Mouse (Mus musculus): ENCODE data around the gene Elp4. TPM values are rescaled to one million over a fixed set of nuclear protein-coding genes. Genes with fewer than 3 reads are reported as not detected.

Elp4 gene
- 9.0 and 34.8 TPM in 2 replicates for total RNA-seq (2015; ENCODE audit: low replicate concordance)
- total RNA-seq (2017; ENCODE audit: low replicate concordance): 6.5 and 9.2 TPM in 2 replicates

GRCm38 (mm10) chr2:105903896-105904756, at the start of gene Elp4, which contains the start of gene Immp1l:
TSS of gene Elp4 (minus strand) at chr2:105904564.
TSS of gene Immp1l (plus strand) at chr2:105904638.
- peak; percentile 97 for ATAC-seq (replicated peaks; ENCODE audit: low FRiP score, poor library complexity, severe bottlenecking)

DNA sequence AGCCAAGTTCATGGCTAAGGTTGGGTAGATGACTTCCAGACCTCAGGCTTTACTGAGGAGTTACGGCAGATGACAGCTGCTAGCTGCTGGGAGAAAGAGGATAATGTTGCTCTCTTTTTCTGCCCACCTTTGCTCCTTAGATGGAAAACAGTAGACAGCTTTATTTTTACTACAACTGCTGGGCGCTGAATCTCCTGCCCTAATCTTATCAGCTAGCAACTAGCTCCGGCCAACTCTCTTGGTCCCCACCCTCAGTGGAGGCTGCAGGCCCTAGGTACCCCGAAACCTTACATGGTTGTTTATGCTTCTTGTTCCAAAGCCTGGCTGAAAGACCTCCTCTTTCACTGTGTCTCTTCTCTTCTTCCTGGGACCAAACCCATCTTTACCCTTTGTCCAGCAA, 49.5 kb upstream of the Elp4 start:
- ATAC-seq (replicated peaks; ENCODE audit: low FRiP score, poor library complexity, severe bottlenecking): no peak

- no peak for ATAC-seq (replicated peaks; ENCODE audit: low FRiP score, poor library complexity, severe bottlenecking)
Measured at GRCm38 (mm10) chr2:105951350-105951940, 47.1 kb upstream of the Elp4 start.

DNA sequence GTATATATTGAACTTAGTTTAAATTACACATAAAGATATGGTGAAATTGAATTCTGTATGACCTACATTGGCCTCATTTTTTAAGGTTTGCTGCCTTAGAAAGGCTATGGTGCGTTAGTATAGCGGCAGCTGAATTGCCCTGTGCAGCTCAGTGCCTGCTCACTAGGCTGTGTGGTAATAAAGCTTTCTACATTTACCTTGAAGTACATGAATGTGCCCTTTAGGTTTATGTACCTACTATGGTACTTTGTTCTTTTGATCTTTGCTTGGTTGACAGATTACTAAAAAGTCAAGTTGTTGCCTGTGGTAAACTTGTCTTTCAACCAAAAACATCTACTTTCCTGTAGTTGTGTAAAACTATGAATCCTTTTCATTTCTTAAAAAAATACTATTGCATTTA, 45.8 kb upstream of the Elp4 start:
- ATAC-seq (replicated peaks; ENCODE audit: low FRiP score, poor library complexity, severe bottlenecking): no peak

- no peak for ATAC-seq (replicated peaks; ENCODE audit: low FRiP score, poor library complexity, severe bottlenecking)
Measured at GRCm38 (mm10) chr2:105917623-105918346, 13.4 kb upstream of the Elp4 start.

GRCm38 (mm10) chr2:105916671-105917070, 12.3 kb upstream of the Elp4 start:
- ATAC-seq (replicated peaks; ENCODE audit: low FRiP score, poor library complexity, severe bottlenecking): no peak

GRCm38 (mm10) chr2:105913655-105914366, 9.4 kb upstream of the Elp4 start:
- ATAC-seq (replicated peaks; ENCODE audit: low FRiP score, poor library complexity, severe bottlenecking): no peak

GRCm38 (mm10) chr2:105910611-105911010, 6.2 kb upstream of the Elp4 start:
- ATAC-seq (replicated peaks; ENCODE audit: low FRiP score, poor library complexity, severe bottlenecking): peak; percentile 54; the same call in 1 of the 2 replicates

GRCm38 (mm10) chr2:105908351-105908750, 4.0 kb upstream of the Elp4 start:
- ATAC-seq (replicated peaks; ENCODE audit: low FRiP score, poor library complexity, severe bottlenecking): no peak

GRCm38 (mm10) chr2:105904757-105905146, 388 bp upstream of the Elp4 start:
- peak; percentile 73 for ATAC-seq (replicated peaks; ENCODE audit: low FRiP score, poor library complexity, severe bottlenecking)

DNA sequence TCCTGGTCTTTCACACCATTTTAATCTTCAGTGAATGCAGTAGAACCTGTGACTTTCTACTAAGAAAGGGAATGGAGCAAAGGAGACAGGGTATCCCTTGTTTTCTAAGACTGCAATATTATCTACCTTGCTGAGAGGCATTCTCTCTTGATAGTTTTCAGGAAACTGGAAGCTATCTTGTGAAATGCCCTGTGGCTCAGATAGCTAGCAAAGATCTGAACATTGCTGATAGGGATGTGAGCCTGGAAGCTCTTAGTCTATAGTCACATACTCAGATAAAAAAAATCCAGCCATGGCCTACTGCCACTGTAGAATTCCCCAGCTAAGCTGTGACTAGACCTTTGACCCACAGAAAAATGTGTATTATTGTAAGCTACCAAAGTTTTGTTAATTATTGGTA, 13.5 kb downstream of the Elp4 start:
- ATAC-seq (replicated peaks; ENCODE audit: low FRiP score, poor library complexity, severe bottlenecking): no peak

GRCm38 (mm10) chr2:105873403-105873802, 31.0 kb downstream of the Elp4 start:
- ATAC-seq (replicated peaks; ENCODE audit: low FRiP score, poor library complexity, severe bottlenecking): no peak

- ATAC-seq (replicated peaks; ENCODE audit: low FRiP score, poor library complexity, severe bottlenecking): no peak
Measured at GRCm38 (mm10) chr2:105854740-105855139, 49.6 kb downstream of the Elp4 start.

GRCm38 (mm10) chr2:105852971-105853370, 51.4 kb downstream of the Elp4 start:
- ATAC-seq (replicated peaks; ENCODE audit: low FRiP score, poor library complexity, severe bottlenecking): no peak

DNA sequence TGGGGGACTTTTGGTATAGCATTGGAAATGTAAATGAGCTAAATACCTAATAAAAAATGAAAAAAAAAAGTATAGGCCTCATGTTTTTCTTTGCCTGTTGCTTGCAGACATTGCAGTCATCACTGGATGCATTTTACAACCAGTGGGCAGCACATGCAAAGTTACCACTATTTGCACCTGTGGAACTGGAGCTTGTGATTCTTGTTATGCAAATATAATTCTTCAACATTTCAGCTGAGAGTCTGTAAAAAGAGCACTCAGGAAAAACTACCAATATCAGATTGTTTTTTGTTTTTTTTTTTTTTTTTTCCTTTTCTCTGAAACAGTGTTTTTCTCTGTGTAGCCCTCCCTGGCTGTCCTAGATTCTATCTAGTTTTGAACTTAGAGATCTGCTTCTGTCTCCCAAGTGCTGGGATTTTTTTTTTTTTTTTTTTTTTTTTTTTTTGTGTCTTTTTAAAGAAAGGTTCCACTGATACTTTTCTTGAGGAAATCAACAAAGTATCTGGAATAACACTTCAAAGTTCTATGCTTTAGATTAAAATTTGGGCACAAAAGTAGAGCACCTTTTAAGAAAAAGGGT, 52.6 kb downstream of the Elp4 start:
- no peak for ATAC-seq (replicated peaks; ENCODE audit: low FRiP score, poor library complexity, severe bottlenecking)

GRCm38 (mm10) chr2:105843151-105843550, 61.2 kb downstream of the Elp4 start:
- no peak for ATAC-seq (replicated peaks; ENCODE audit: low FRiP score, poor library complexity, severe bottlenecking)

- ATAC-seq (replicated peaks; ENCODE audit: low FRiP score, poor library complexity, severe bottlenecking): no peak
Measured at GRCm38 (mm10) chr2:105817965-105818364, 86.4 kb downstream of the Elp4 start.

DNA sequence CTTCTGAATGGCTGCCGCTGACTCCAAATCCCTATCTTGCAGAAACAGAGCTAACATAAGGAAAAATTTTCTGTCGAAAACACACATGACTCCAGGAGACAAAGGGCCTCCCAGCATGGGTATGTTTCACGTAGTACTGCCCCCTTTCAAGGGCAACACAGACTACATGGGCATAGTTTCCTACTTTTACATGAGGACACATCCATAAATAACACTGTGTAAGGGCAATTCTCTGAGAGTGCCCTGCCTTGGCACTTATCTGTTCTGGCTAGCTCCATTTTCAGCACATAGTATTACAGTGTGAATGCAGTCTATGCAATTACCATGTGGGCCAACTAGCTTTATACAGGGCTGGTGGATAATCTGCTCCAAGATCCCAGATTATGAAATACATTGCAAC, 89.2 kb downstream of the Elp4 start:
- ATAC-seq (replicated peaks; ENCODE audit: low FRiP score, poor library complexity, severe bottlenecking): 0 out of 2 replicates have a peak, but pooled peaks have one; percentile 34

GRCm38 (mm10) chr2:105813041-105813440, 91.3 kb downstream of the Elp4 start:
- ATAC-seq (replicated peaks; ENCODE audit: low FRiP score, poor library complexity, severe bottlenecking): no peak
